Mouse (Mus musculus) E14TG2a.4 (cell line): ENCODE measurements around the gene Trpm5.

Experiments
- H3K27me3 ChIP-seq: 2 replicates; pipeline ENCODE4 v1.6.1; 2014; ENCODE audit warnings: low read length, control low read depth; ENCODE audit not compliant: insufficient read depth
- H3K36me3 ChIP-seq: 2 replicates; pipeline ENCODE4 v1.6.1; 2014; ENCODE audit warnings: low read length, control low read depth; ENCODE audit not compliant: insufficient read depth
- H3K4me1 ChIP-seq: replicated peaks from 2 replicates; pipeline ENCODE4 v1.6.1; 2014; ENCODE audit warnings: low read depth, low read length, control low read depth
- H3K4me3 ChIP-seq: replicated peaks from 2 replicates; pipeline ENCODE4 v1.5.1; 2014; ENCODE audit warnings: mild to moderate bottlenecking, low read length
- H3K9me3 ChIP-seq: 2 replicates; pipeline ENCODE4 v1.6.1; 2014; ENCODE audit warnings: low read length, control low read depth
- CTCF ChIP-seq: conservative IDR thresholded peaks from 2 replicates; pipeline ENCODE4 v1.5.1; 2014; ENCODE audit warnings: low read length
- NANOG ChIP-seq: IDR thresholded peaks from 2 replicates; pipeline ENCODE4 v1.6.1; 2014; ENCODE audit warnings: borderline replicate concordance, low read length, mixed read lengths
- POU5F1 ChIP-seq: IDR thresholded peaks from 2 replicates; pipeline ENCODE4 v1.6.1; 2014; ENCODE audit warnings: low read length, borderline replicate concordance

Gene Trpm5

DNA sequence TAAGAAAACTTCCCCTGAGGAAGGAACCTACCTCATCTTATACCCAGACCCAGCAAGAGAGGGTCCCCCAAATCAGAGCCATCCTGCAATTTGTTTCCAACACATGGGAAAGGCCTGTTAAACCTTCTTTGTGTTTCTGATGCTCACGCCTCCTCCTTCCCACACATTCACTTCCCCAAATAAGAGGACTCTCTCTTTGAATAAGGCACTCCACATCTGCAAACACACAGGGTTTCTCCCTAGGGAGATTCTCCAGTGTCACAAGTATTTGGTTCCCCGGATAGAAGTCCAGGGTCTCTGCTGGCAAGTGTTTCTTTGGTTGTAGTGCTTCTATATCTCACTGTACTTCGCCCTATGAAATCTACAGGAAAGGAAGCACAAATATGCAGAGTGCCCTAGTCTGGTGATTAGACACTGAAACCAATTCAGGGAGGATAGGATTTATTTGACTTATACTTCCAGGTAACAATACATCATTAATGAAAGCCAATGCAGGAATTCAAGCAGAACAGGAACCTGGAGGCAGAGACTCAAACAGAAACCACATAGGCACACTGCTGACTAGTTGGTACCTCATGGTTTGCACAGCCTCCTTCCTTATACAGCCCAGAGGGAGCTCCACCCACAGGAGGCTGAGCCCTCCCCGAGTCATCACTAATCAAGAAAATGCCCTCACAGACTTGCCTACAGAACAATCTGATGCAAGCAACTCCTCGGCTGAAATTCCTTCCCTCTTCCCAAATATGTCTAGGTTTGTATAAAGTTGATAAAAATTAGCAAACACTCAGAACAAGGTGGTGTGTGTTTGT, 72.9 kb downstream of the Trpm5 start:
- Histone ChIP-seq H3K9me3 (0 out of 2 replicates have a peak, but pooled peaks cover 7% of the 10 kb centered on the region), H3K4me3 (no peak overlapping the region), H3K27me3 (no peaks in the 10 kb centered on the region; the same call in 1 of the 2 replicates), H3K4me1 (peaks cover 18% of the 10 kb centered on the region), H3K36me3 (no peaks in the 10 kb centered on the region)
- no peak for TF ChIP-seq NANOG
- TF ChIP-seq CTCF, result no peak
- TF ChIP-seq POU5F1, result no peak

DNA sequence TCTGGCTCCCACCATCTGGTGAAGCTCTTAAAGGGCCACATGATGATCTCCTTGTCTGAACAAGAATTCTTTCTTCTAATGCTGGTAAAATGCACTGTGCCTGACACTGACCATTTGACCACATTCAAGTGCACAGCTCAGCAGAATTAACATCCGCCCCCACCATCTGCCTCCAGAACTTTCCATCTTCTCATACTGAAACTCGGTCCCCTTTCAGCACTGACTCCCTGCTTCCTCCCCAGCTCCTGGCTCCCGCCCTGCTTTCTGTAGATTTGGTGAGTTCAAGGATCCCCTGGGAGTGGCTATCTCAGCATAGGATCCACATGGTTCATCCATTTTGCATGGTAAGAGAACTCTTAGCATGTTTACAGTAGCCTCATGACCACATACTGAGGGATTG, 73.7 kb downstream of the Trpm5 start:
- TF ChIP-seq POU5F1 (no peak), NANOG (no peak), CTCF (no peak)
- peaks cover 25% of the 10 kb centered on the region for H3K4me1 ChIP-seq
- no peaks in the 10 kb centered on the region for H3K36me3 ChIP-seq
- H3K9me3 ChIP-seq, result peaks cover 14% of the 10 kb centered on the region; the same call in 1 of the 2 replicates
- H3K27me3 ChIP-seq, result no peaks in the 10 kb centered on the region; the same call in 1 of the 2 replicates
- no peak overlapping the region for H3K4me3 ChIP-seq

DNA sequence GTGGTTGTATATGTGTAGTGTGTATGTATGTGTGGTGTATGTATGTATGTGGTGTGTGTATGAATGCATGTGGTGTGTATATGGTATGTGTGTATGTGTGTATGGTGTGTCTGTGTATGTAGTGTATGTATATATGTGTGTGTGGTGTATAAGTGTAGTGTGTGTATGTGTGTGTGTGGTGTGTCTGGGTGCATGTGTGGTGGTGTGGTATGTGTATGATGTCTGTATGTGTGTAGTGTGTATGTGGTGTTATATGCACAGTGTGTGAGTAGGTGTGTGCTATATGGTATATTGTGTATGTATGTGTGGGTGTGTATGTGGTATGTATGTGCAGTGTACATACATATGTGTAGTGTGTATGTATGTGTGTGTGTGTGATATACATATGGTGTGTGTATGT, 74.4 kb downstream of the Trpm5 start:
- no peak for TF ChIP-seq POU5F1
- no peak for TF ChIP-seq CTCF
- no peak for TF ChIP-seq NANOG
- Histone ChIP-seq H3K9me3 (peaks cover 14% of the 10 kb centered on the region; the same call in 1 of the 2 replicates), H3K4me3 (no peak overlapping the region), H3K4me1 (peaks cover 32% of the 10 kb centered on the region), H3K36me3 (no peaks in the 10 kb centered on the region), H3K27me3 (no peaks in the 10 kb centered on the region; the same call in 1 of the 2 replicates)
